Mouse (Mus musculus) hindbrain, embryonic 11.5 days (tissue): ENCODE measurements around the gene Gm17175. TPM values are rescaled to one million over a fixed set of nuclear protein-coding genes. Genes with fewer than 3 reads are reported as not detected.
"Not testable (repeated sequence)": the region's sequence is repeated elsewhere in the genome, so short reads cannot be mapped to it uniquely, and the experiment has no call there.

ENCODE experiments used
- ATAC-seq: fragments of 200-750 bp; cut with Nextera tagmentation; 2 replicates; pipeline ENCODE4 v1.8.0; 2017; ENCODE audit warnings: mild to moderate bottlenecking, moderate TSS enrichment, moderate library complexity; ENCODE audit not compliant: low FRiP score
- DNase-seq: peaks from one replicate; pipeline ENCODE4 v3.0.0-alpha.2; 2015; ENCODE audit warnings: low spot score
- H3K27ac ChIP-seq: fragments of 300-500 bp; sonication (generic); 2 replicates; pipeline ENCODE4 v1.5.1; 2014; ENCODE audit warnings: mild to moderate bottlenecking, low read depth, low read length
- H3K27me3 ChIP-seq: fragments of 300-500 bp; sonication (generic); 2 replicates; pipeline ENCODE4 v1.6.1; 2014; ENCODE audit warnings: mild to moderate bottlenecking, low read length, moderate library complexity, mixed read lengths; ENCODE audit not compliant: control insufficient read depth, insufficient read depth
- H3K36me3 ChIP-seq: fragments of 300-500 bp; sonication (generic); 2 replicates; pipeline ENCODE4 v1.6.1; 2014; ENCODE audit warnings: mild to moderate bottlenecking, low read length, moderate library complexity, mixed read lengths; ENCODE audit not compliant: control insufficient read depth, insufficient read depth
- H3K4me1 ChIP-seq: fragments of 300-500 bp; sonication (generic); replicated peaks from 2 replicates; pipeline ENCODE4 v1.6.1; 2014; ENCODE audit warnings: low read length, mixed read lengths; ENCODE audit not compliant: control insufficient read depth, insufficient read depth
- H3K4me2 ChIP-seq: fragments of 300-500 bp; sonication (generic); replicated peaks from 2 replicates; pipeline ENCODE4 v1.6.1; 2014; ENCODE audit warnings: mild to moderate bottlenecking, low read depth, low read length
- H3K4me3 ChIP-seq: fragments of 300-500 bp; sonication (generic); 2 replicates; pipeline ENCODE4 v1.5.1; 2014; ENCODE audit warnings: low read depth, low read length
- H3K9ac ChIP-seq: fragments of 300-500 bp; sonication (generic); 2 replicates; pipeline ENCODE4 v1.6.1; 2014; ENCODE audit warnings: low read depth, low read length
- H3K9me3 ChIP-seq: fragments of 300-500 bp; sonication (generic); 2 replicates; pipeline ENCODE4 v1.6.1; 2016; ENCODE audit warnings: low read length; ENCODE audit not compliant: control insufficient read depth
- WGBS: fragments of 180-500 bp; shearing (Covaris S2); extraction: QIAGEN DNeasy Blood & Tissue Kit; methylation state at CpG from one replicate; pipeline ENCODE4 v1.1.7; 2014; 5-methylcytosine and 5-hydroxymethylcytosine counted together
- polyA plus RNA-seq: library from polyadenylated mRNA; unstranded; fragments of >200 nt; fragmentation: Nextera tagmentation; extraction: Ambion mirVana; gene quantifications from 2 replicates; pipeline ENCODE4 v1.2.1, GENCODE M21; 2014

Gene Gm17175
- not detected in 2 replicates for polyA plus RNA-seq

GRCm38 (mm10) chr14:51573963-51574362 lies at the start of gene Gm17175:
Gene Gm17175 (minus strand): TSS chr14:51574063.
- H3K4me2 ChIP-seq, H3K9me3 ChIP-seq, H3K4me3 ChIP-seq, ATAC-seq, H3K27ac ChIP-seq, H3K27me3 ChIP-seq, H3K4me1 ChIP-seq, DNase-seq, H3K36me3 ChIP-seq, H3K9ac ChIP-seq: not testable (repeated sequence)
- WGBS, result 96% methylated on average over 2 of the region's 2 CpGs

GRCm38 (mm10) chr14:51611210-51611609 lies 37.3 kb upstream of the Gm17175 start, which contains the start of gene Gm17078:
Gene Gm17078 (minus strand): TSS chr14:51611310.
- Histone ChIP-seq H3K27ac (no peak within 1 kb of the TSS), H3K4me2 (no peak within 1 kb of the TSS), H3K36me3 (no peaks in the 10 kb centered on the region), H3K9ac (no peak within 1 kb of the TSS), H3K9me3 (no peaks in the 10 kb centered on the region), H3K4me3 (no peak within 1 kb of the TSS), H3K27me3 (no peaks in the 10 kb centered on the region), H3K4me1 (no peaks in the 10 kb centered on the region)
- DNase-seq, result no peak
- no peak for ATAC-seq
- WGBS, result 86% methylated on average over 1 of the region's 1 CpGs

DNA sequence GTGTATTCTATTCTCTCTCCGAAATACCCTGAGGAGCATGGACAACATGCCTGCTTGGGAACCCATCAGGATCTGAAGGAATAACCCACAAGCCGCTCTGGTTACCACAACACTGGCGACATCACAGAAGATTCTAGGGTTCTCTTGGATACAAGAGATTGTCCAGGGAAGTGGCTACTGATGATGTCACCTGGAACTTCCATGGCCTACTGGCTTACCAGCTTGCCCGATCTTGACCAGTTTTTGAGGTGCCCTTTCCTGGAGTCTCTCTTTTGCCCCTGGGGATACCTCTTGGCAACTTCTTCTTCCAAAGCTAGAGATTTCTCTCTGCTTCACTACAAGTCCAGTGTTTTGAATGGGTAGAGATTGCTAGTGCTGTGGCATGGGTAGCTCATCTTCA lies 18.2 kb upstream of the Gm17175 start, which contains the start of gene Gm17174:
TSS of gene Gm17174 (minus strand) at position 101 of the 400 bp plus-strand sequence.
- not testable (repeated sequence) for H3K27ac ChIP-seq, DNase-seq, H3K4me3 ChIP-seq, ATAC-seq, H3K4me2 ChIP-seq, H3K36me3 ChIP-seq, H3K4me1 ChIP-seq, H3K27me3 ChIP-seq, H3K9ac ChIP-seq, H3K9me3 ChIP-seq
- WGBS, result 90% methylated on average over 4 of the region's 4 CpGs

- H3K9ac ChIP-seq, result no peak within 1 kb of the TSS
- no peak for ATAC-seq
- WGBS, result 90% methylated on average over 4 of the region's 4 CpGs
- H3K27ac ChIP-seq, result no peak within 1 kb of the TSS
- H3K4me3 ChIP-seq, result no peak within 1 kb of the TSS
- no peaks in the 10 kb centered on the region for H3K27me3 ChIP-seq
- H3K4me1 ChIP-seq, result no peaks in the 10 kb centered on the region
- no peak for DNase-seq
- H3K4me2 ChIP-seq, result no peak within 1 kb of the TSS
- H3K36me3 ChIP-seq, result no peaks in the 10 kb centered on the region
- no peaks in the 10 kb centered on the region for H3K9me3 ChIP-seq
Measured at GRCm38 (mm10) chr14:51552490-51552889, 21.4 kb downstream of the Gm17175 start, which contains the start of gene Gm5622. Gene Gm5622 (plus strand): TSS chr14:51552790.

Other genes with a start within 250 kb of the Gm17175 start
- not detected in 2 replicates for gene Gm7247, start 212.3 kb downstream of the Gm17175 start, polyA plus RNA-seq
- gene Vmn2r88, start 163.2 kb downstream of the Gm17175 start, polyA plus RNA-seq, result not detected in 2 replicates
- gene Vmn2r89, start 122.2 kb downstream of the Gm17175 start, polyA plus RNA-seq, result not detected in 2 replicates
- 0.13 TPM in 1 of 2 replicates, not detected in the other for gene Gm5622, start 21.3 kb downstream of the Gm17175 start, polyA plus RNA-seq
- gene Gm17174, start 18.1 kb upstream of the Gm17175 start, polyA plus RNA-seq, result not detected in 2 replicates
- gene Gm17078, start 37.2 kb upstream of the Gm17175 start, polyA plus RNA-seq, result not detected in 2 replicates
- not detected in 2 replicates for gene Gm4181, start 61.6 kb upstream of the Gm17175 start, polyA plus RNA-seq
- not detected in 2 replicates for gene Gm17079, start 121.4 kb upstream of the Gm17175 start, polyA plus RNA-seq
- not detected in 2 replicates for gene Gm5800, start 143.1 kb upstream of the Gm17175 start, polyA plus RNA-seq
- gene Ang4, start 199.5 kb upstream of the Gm17175 start, polyA plus RNA-seq, result not detected in 2 replicates
- not detected in 2 replicates for gene AY358078, start 226.0 kb upstream of the Gm17175 start, polyA plus RNA-seq